Mouse (Mus musculus) spleen, adult 2 months (tissue): ENCODE data around the gene H2afx.

Experiments used
- CTCF ChIP-seq: fragments of 200-500 bp; IDR thresholded peaks from 2 replicates; pipeline ENCODE4 v1.5.1; 2011; ENCODE audit warnings: mild to moderate bottlenecking, inconsistent platforms; ENCODE audit not compliant: insufficient read depth, insufficient read length, insufficient replicate concordance; ENCODE audit errors: extremely low read depth
- POLR2A ChIP-seq: fragments of 200-500 bp; IDR thresholded peaks from 2 replicates; pipeline ENCODE4 v1.6.1; 2011; ENCODE audit warnings: low read depth, low read length, inconsistent platforms

DNA sequence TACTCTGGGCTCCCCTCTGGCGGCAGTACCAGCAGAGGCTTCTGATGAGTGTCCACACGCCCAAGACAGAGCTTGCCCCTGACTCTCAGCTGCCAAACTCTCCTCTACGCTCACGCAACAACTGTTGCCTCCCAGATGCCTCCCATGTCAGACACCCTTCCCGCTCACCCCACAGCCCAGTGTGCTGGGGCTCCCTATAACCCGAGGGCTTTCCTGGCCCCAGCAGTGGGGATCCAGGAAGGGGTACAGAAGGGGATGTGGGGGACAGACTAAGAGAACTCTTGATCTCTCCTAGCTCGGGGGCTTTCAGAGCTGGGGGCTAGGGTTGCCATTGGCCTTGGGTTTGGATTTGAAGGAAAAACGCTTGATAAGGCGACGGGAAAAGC, 23.8 kb upstream of the H2afx start:
- TF ChIP-seq CTCF (no peak), POLR2A (no peak)
